Mouse (Mus musculus) liver, embryonic 13.5 days (tissue): ENCODE results near the gene Cryaa. TPM values are rescaled to one million over a fixed set of nuclear protein-coding genes. Genes with fewer than 3 reads are reported as not detected.
"Not testable (repeated sequence)": the region's sequence is repeated elsewhere in the genome, so short reads cannot be mapped to it uniquely, and the experiment has no call there.

ENCODE experiments used
- ATAC-seq: fragments of 200-750 bp; cut with Nextera tagmentation; 2 replicates; pipeline ENCODE4 v1.8.0; 2017; ENCODE audit warnings: low read depth, mild to moderate bottlenecking, moderate number of reproducible peaks, moderate library complexity
- DNase-seq: peaks from one replicate; pipeline ENCODE4 v3.0.0; 2022
- H3K27ac ChIP-seq: fragments of 300-500 bp; sonication (generic); 2 replicates; pipeline ENCODE4 v1.5.1; 2015; ENCODE audit warnings: moderate library complexity, mild to moderate bottlenecking, inconsistent platforms
- H3K27me3 ChIP-seq: fragments of 300-500 bp; sonication (generic); 2 replicates; pipeline ENCODE4 v1.6.1; 2015; ENCODE audit warnings: mild to moderate bottlenecking, inconsistent platforms
- H3K36me3 ChIP-seq: fragments of 300-500 bp; sonication (generic); 2 replicates; pipeline ENCODE4 v1.6.1; 2015; ENCODE audit warnings: mild to moderate bottlenecking, inconsistent platforms
- H3K4me1 ChIP-seq: fragments of 300-500 bp; sonication (generic); replicated peaks from 2 replicates; pipeline ENCODE4 v1.6.1; 2015; ENCODE audit warnings: inconsistent platforms
- H3K4me2 ChIP-seq: fragments of 300-500 bp; sonication (generic); 2 replicates; pipeline ENCODE4 v1.6.1; 2015; ENCODE audit warnings: inconsistent platforms, mild to moderate bottlenecking, moderate library complexity
- H3K4me3 ChIP-seq: fragments of 300-500 bp; sonication (generic); replicated peaks from 2 replicates; pipeline ENCODE4 v1.5.1; 2015; ENCODE audit warnings: mild to moderate bottlenecking, inconsistent platforms
- H3K9ac ChIP-seq: fragments of 300-500 bp; sonication (generic); 2 replicates; pipeline ENCODE4 v1.6.1; 2015; ENCODE audit warnings: mild to moderate bottlenecking, inconsistent platforms
- H3K9me3 ChIP-seq: fragments of 300-500 bp; sonication (generic); replicated peaks from 2 replicates; pipeline ENCODE4 v1.6.1; 2016; ENCODE audit warnings: inconsistent platforms
- WGBS: fragments of 180-500 bp; shearing (Covaris S2); methylation state at CpG from one replicate; pipeline ENCODE4 v1.1.7; 2015; ENCODE audit not compliant: insufficient replicate concordance; 5-methylcytosine and 5-hydroxymethylcytosine counted together
- polyA plus RNA-seq: library from polyadenylated mRNA; unstranded; fragments of >200 nt; fragmentation: Nextera tagmentation; extraction: Ambion mirVana; gene quantifications from 2 replicates; pipeline ENCODE4 v1.2.1, GENCODE M21; 2015

Cryaa gene
- polyA plus RNA-seq, 1 experiment from 2014 or later: not detected

DNA sequence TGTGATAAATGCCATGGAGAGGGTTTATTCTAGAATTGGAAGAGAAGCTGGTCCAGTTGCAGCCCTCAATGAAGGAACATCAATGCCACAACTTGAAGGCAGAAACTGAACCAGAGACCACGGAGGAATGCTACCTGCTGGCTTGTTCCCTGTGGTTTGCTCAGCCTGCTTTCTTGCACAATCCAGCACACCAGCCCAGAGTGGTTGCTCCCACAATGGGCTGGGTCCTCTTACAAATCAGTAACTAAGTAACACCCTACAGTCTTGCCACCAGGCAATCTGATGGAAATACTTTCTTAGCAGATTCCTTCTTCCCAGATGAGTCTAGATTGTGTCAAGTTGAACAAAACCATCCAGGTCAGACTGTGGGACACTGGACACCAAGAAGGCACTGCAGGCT is 12.0 kb downstream of the Cryaa start:
- no peak overlapping the region for H3K4me3 ChIP-seq
- no peak overlapping the region for H3K27ac ChIP-seq
- H3K4me1 ChIP-seq: peaks cover 15% of the 10 kb centered on the region
- no peak overlapping the region for H3K9ac ChIP-seq
- 31% methylated on average over 1 of the region's 1 CpGs for WGBS
- ATAC-seq: no peak
- no peak for DNase-seq
- no peaks in the 10 kb centered on the region for H3K36me3 ChIP-seq
- H3K4me2 ChIP-seq: no peak overlapping the region
- H3K27me3 ChIP-seq: no peaks in the 10 kb centered on the region
- H3K9me3 ChIP-seq: no peaks in the 10 kb centered on the region

GRCm38 (mm10) chr17:31692918-31693317 is 15.3 kb downstream of the Cryaa start:
- no peak overlapping the region for H3K4me2 ChIP-seq
- H3K36me3 ChIP-seq: no peaks in the 10 kb centered on the region
- 0 out of 2 replicates have a peak, but pooled peaks have one; percentile 7 for ATAC-seq
- H3K27ac ChIP-seq: no peak overlapping the region
- no peaks in the 10 kb centered on the region for H3K9me3 ChIP-seq
- H3K27me3 ChIP-seq: no peaks in the 10 kb centered on the region
- no peak overlapping the region for H3K4me3 ChIP-seq
- DNase-seq: no peak
- 38% methylated on average over 5 of the region's 5 CpGs for WGBS
- no peak overlapping the region for H3K9ac ChIP-seq
- H3K4me1 ChIP-seq: peaks cover 12% of the 10 kb centered on the region

- H3K36me3 ChIP-seq: no peaks in the 10 kb centered on the region
- no peaks in the 10 kb centered on the region for H3K27me3 ChIP-seq
- no peaks in the 10 kb centered on the region for H3K9me3 ChIP-seq
- peaks cover 12% of the 10 kb centered on the region for H3K4me1 ChIP-seq
- no peak overlapping the region for H3K9ac ChIP-seq
- 0 out of 2 replicates have a peak, but pooled peaks have one; percentile 45 for ATAC-seq
- H3K4me3 ChIP-seq: no peak overlapping the region
- no peak overlapping the region for H3K27ac ChIP-seq
- peak overlapping the region; percentile 33 for H3K4me2 ChIP-seq
- 3% methylated on average over 20 of the region's 20 CpGs for WGBS
- peak; percentile 33 for DNase-seq
Observed at GRCm38 (mm10) chr17:31693330-31694022, 15.9 kb downstream of the Cryaa start.

DNA sequence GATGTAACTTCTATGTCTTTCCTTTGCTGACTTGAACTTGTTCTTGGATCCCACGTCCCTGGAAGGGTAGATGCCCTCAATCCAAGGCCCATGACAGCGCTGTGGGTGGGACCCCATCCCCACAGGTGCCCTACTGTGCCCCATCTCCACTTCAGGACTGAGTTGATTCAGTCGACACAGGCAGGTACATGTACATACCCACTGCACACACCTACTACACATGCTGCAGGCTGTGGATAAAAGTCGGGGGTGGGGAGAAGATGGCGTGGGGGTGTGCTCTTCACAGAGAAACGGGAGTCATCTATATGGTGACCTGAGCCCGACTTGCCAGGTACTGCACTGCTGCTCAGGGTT is 16.4 kb downstream of the Cryaa start:
- no peaks in the 10 kb centered on the region for H3K9me3 ChIP-seq
- no peak overlapping the region for H3K4me2 ChIP-seq
- no peak for DNase-seq
- H3K27me3 ChIP-seq: no peaks in the 10 kb centered on the region
- no peak overlapping the region for H3K27ac ChIP-seq
- peaks cover 12% of the 10 kb centered on the region for H3K4me1 ChIP-seq
- H3K9ac ChIP-seq: no peak overlapping the region
- no peaks in the 10 kb centered on the region for H3K36me3 ChIP-seq
- H3K4me3 ChIP-seq: no peak overlapping the region
- ATAC-seq: no peak
- 56% methylated on average over 7 of the region's 7 CpGs for WGBS

DNA sequence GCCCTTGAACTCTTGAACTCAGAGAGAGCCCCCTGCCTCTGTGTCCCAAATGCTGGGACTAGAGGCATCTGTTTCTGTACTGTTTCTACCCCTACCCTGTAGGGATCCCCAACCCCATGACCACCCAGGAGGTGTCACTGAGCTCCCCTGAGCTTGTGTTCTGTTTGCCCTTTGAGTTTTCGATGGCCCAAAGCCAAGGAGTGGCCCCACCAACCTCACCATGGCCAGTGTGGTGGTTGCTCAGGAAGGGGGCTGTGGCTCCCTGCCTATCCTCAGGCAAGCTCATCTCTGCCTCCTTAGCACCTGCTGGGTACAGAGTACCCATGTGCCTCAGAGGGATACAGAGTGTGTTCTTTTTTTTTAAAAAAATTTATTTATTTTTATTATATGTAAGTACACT is 17.3 kb downstream of the Cryaa start:
- ATAC-seq: no peak
- WGBS: 60% methylated on average over 1 of the region's 1 CpGs
- no peaks in the 10 kb centered on the region for H3K27me3 ChIP-seq

DNA sequence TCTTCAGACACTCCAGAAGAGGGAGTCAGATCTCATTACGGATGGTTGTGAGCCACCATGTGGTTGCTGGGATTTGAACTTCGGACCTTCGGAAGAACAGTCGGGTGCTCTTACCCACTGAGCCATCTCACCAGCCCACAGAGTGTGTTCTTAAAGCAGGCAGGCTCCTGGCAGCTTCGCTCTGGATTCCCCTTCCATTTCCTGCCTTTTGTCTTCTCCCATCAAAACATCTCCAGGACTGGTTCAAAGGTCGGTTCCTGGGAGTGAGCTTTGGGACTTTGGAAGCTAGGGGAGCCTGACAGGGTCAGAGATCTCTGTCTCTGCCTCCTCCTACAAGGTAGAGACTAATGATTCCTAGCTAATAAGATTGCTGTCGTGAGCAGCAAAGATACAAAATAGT is 17.7 kb downstream of the Cryaa start:
- not testable (repeated sequence) for ATAC-seq, H3K36me3 ChIP-seq, H3K4me3 ChIP-seq, H3K9me3 ChIP-seq, H3K27ac ChIP-seq, H3K4me2 ChIP-seq, H3K27me3 ChIP-seq, H3K9ac ChIP-seq, DNase-seq
- H3K4me1 ChIP-seq: peaks cover 11% of the 10 kb centered on the region
- 63% methylated on average over 7 of the region's 7 CpGs for WGBS

More for the DNA sequence above, 17.3 kb downstream of the Cryaa start:
- Histone ChIP-seq H3K27ac (no peak overlapping the region), H3K4me3 (no peak overlapping the region), H3K36me3 (no peaks in the 10 kb centered on the region), H3K4me1 (peaks cover 12% of the 10 kb centered on the region), H3K4me2 (no peak overlapping the region), H3K9me3 (no peaks in the 10 kb centered on the region), H3K9ac (no peak overlapping the region)
- no peak for DNase-seq

GRCm38 (mm10) chr17:31698347-31698746 is 20.7 kb downstream of the Cryaa start:
- 71% methylated on average over 11 of the region's 11 CpGs for WGBS
- H3K4me1 ChIP-seq: peaks cover 6% of the 10 kb centered on the region
- ATAC-seq: no peak

DNA sequence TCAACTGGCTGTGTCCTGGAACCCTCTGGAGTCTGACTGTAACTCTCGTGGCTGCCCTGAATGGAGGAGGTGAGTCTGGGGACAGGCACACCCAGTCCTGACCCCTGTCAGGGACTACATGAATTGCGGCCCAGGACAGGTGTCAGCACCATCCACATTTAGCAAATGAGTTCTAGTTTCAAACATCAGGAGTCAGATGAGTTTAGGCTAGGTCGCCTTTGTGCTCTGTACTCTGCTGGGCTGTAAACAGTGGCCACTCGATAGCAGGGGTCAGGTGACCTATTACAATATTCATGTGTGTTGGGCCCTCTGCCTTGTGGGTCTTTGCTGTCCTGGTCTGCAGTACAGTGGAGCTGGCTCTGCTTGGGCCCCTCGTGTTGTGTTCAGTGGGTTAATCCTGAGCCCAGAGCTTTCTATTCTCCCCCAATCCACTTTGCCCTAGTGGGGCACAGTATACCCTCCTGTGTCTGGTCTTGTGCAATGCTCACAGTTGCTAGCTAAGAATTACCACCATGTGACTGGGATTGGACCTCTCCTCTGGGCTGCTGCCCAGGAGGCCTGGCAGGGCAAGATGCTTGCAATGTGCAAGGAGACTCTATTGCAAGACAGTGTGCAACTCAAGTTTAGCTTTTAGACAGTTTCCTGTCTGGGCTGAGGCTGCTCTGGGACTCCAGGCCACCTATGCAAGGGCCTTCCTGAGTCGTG is 25.8 kb downstream of the Cryaa start:
- DNase-seq: no peak
- no peak overlapping the region for H3K27ac ChIP-seq
- H3K4me2 ChIP-seq: no peak overlapping the region
- 43% methylated on average over 6 of the region's 6 CpGs for WGBS
- no peaks in the 10 kb centered on the region for H3K27me3 ChIP-seq
- no peak overlapping the region for H3K9ac ChIP-seq
- peak; percentile 50 for ATAC-seq
- no peak overlapping the region for H3K4me3 ChIP-seq
- no peaks in the 10 kb centered on the region for H3K4me1 ChIP-seq
- no peaks in the 10 kb centered on the region for H3K9me3 ChIP-seq
- H3K36me3 ChIP-seq: no peaks in the 10 kb centered on the region

More at GRCm38 (mm10) chr17:31698347-31698746, 20.7 kb downstream of the Cryaa start:
- no peaks in the 10 kb centered on the region for H3K9me3 ChIP-seq
- H3K36me3 ChIP-seq: no peaks in the 10 kb centered on the region
- H3K27ac ChIP-seq: no peak overlapping the region
- no peak overlapping the region for H3K9ac ChIP-seq
- no peak overlapping the region for H3K4me2 ChIP-seq
- H3K4me3 ChIP-seq: no peak overlapping the region
- H3K27me3 ChIP-seq: no peaks in the 10 kb centered on the region
- DNase-seq: no peak

DNA sequence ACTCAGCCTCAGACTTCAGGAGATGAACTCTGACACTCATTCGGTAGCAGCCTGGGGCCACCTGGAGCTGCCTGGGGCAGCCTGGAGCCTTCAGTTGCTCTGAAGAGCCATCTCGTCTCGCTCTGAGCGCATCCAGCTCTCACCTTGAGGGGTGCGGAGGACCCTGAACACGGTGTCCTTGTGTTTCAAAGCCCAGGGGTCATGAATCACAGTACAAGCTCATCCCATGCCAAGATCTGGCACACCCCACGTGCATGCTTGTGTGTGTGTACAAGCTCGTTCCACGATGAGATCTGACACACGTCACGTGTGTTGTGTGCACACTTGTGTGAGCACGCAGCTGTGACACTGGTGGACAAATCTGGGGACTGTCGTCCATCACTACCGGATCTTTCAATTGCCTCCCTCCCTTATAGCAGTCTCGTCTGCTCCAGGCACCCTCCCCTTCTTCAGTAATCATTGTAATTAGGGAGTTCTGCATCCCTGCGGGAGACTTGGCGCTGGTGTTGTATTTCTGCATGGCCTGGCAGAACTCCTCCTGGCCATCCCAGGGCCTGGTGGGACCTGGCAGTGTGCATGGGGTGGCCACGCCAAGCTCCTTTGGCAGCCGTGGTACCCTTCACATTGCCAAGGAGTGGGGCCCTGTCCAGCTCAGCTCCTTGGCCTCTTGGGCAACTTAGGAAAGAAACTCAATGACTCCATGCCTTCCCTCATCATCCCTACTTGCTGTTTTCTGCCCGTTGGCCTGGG is 27.8 kb downstream of the Cryaa start:
- Histone ChIP-seq H3K4me2 (no peak overlapping the region), H3K4me1 (no peaks in the 10 kb centered on the region), H3K4me3 (no peak overlapping the region), H3K36me3 (no peaks in the 10 kb centered on the region), H3K27me3 (no peaks in the 10 kb centered on the region), H3K27ac (no peak overlapping the region), H3K9me3 (no peaks in the 10 kb centered on the region), H3K9ac (no peak overlapping the region)
- DNase-seq (no peak), ATAC-seq (no peak)
- WGBS: 60% methylated on average over 20 of the region's 20 CpGs

DNA sequence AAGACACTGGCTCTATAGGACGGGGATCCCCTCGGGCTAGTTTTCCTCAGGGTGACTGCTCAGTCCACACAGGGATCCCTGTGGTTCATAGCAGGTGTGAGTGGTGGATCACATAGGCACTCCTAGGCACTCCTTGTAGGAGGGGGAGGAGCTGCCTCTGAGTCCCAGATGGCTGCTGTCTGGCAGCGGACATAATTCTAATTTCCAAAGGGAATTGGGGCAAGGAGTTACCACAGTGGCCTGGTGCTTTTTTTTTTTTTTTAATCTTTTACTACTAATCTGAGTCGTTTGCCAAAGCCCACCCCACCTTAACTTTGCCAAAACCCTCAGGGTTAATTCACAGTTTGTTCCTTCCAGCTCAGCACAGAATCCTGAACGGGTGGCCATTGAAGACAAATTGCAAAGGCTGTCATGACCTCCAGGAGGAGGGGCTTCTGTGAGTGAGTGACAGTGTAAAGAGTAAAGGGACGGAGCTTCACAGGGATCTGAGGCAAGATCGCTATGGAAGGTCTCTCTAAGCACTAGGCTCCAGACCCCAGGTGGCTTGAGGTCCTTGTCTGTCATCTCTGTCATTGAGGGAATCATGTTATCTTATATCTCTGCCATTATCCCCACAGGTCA is 31.6 kb downstream of the Cryaa start:
- no peak overlapping the region for H3K4me3 ChIP-seq
- H3K4me2 ChIP-seq: no peak overlapping the region
- DNase-seq: no peak
- H3K4me1 ChIP-seq: no peaks in the 10 kb centered on the region
- no peak overlapping the region for H3K27ac ChIP-seq
- H3K36me3 ChIP-seq: no peaks in the 10 kb centered on the region
- H3K9me3 ChIP-seq: no peaks in the 10 kb centered on the region
- H3K9ac ChIP-seq: no peak overlapping the region
- 56% methylated on average over 7 of the region's 7 CpGs for WGBS
- no peaks in the 10 kb centered on the region for H3K27me3 ChIP-seq
- no peak for ATAC-seq

DNA sequence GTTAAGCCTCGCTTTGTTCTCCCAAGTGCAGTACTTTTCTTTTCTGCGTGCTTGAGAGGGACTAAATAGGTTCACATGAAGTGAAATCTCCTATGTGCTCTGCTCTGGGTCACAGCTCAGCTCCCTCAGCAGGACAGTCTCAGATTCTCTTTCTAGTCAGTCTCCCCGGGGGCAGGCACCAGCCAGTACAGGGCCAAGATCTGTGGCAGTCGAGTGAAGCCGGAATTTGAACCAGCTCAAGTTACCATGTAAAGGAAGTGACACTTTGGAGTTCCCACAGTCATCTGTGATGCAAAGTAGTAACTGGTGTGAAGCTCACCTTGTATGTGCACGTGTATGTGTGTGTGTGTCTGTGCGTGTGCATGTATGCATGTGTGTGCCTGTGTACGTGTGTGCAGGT is 32.8 kb downstream of the Cryaa start:
- Histone ChIP-seq H3K9ac (no peak overlapping the region), H3K4me1 (no peaks in the 10 kb centered on the region), H3K9me3 (no peaks in the 10 kb centered on the region), H3K4me2 (no peak overlapping the region), H3K36me3 (no peaks in the 10 kb centered on the region), H3K27ac (no peak overlapping the region), H3K27me3 (no peaks in the 10 kb centered on the region), H3K4me3 (no peak overlapping the region)
- WGBS: 65% methylated on average over 8 of the region's 8 CpGs
- DNase-seq: no peak
- ATAC-seq: no peak
